Mouse (Mus musculus) brown adipose tissue, adult 24 weeks (tissue): ENCODE results near the gene Plxdc1. TPM values are rescaled to one million over a fixed set of nuclear protein-coding genes. Genes with fewer than 3 reads are reported as not detected.
"Not testable (repeated sequence)": the region's sequence is repeated elsewhere in the genome, so short reads cannot be mapped to it uniquely, and the experiment has no call there.

Experiments used
- H3K27ac ChIP-seq: fragments of 200-500 bp; replicated peaks from 2 replicates; pipeline ENCODE4 v1.5.1; 2012; ENCODE audit warnings: low read depth, mild to moderate bottlenecking, low read length
- H3K4me1 ChIP-seq: fragments of 200-500 bp; 2 replicates; pipeline ENCODE4 v1.6.1; 2012; ENCODE audit warnings: low read length, mixed read lengths; ENCODE audit not compliant: control insufficient read depth, insufficient read depth, insufficient read length
- H3K4me3 ChIP-seq: fragments of 200-500 bp; 2 replicates; pipeline ENCODE4 v1.5.1; 2012; ENCODE audit warnings: low read depth, mild to moderate bottlenecking, low read length, moderate library complexity; ENCODE audit not compliant: insufficient read depth
- polyA plus RNA-seq: library from polyadenylated mRNA; stranded (reverse); fragments of >200 nt; gene quantifications from 2 replicates; pipeline ENCODE4 v1.2.4, GENCODE M21; 2012; ENCODE audit not compliant: missing spikeins, insufficient read depth, insufficient read length

The Plxdc1 gene
- polyA plus RNA-seq, 1 experiment = 0.55 TPM

- H3K27ac ChIP-seq = no peak overlapping the region
- H3K4me3 ChIP-seq = no peak overlapping the region
- H3K4me1 ChIP-seq = no peaks in the 10 kb centered on the region
These were observed 27.0 kb downstream of the Plxdc1 start for GRCm38 (mm10) chr11:97959300-97959680.

DNA sequence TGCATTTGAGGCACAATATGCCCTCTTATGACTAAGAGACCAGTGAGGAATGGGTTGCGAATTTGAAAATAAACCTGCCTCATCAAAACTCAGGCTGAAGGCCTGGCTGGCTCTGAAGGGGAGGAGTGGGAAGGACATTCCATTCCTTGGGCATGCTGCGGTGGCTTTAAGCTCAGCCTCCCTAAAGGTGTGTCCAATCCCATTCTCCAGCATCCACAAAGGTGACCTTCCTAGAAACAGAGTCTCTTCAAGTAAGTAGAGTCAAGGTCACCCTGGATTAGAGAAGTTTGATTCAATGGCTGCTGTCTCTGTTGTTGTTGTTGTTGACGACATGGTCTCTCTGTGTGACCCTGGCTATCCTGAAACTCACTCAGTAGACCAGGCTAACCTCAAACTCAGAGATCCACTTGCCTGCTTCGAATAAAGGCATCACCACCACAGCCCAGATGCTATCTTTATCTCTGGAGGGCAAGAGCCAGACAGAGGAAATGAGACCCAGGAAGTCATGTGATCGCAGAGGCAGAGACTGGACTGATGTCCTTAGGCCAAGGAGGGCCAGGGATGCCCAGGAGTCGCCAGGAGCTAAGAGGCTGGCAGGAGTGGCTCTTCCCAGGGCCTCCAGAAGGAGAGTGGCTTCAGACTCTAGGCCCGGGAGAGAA lies 27.5 kb downstream of the Plxdc1 start:
- Histone ChIP-seq H3K4me1 (no peaks in the 10 kb centered on the region), H3K4me3 (no peak overlapping the region), H3K27ac (no peak overlapping the region)

GRCm38 (mm10) chr11:97956905-97957560 lies 29.2 kb downstream of the Plxdc1 start:
- no peaks in the 10 kb centered on the region for H3K4me1 ChIP-seq
- no peak overlapping the region for H3K27ac ChIP-seq
- H3K4me3 ChIP-seq = no peak overlapping the region

DNA sequence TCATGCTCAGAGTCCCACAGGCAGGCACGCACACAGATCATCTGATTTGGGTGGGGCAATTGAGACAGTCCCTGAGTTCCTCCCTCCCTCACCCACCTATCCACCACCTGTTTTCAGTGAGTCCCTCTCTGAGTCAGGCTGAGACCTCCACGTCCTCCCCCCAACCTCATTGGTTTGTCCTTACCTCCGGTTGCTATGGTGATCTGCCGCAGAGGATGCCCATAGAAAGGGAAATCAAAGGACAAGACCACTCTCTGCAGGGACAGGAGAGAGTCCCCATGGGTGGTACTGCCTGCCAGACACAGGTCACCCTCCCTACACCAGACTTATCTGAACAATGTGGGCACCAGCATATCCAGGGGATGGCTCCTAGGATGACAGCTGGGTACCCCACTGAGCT lies 30.3 kb downstream of the Plxdc1 start:
- no peak overlapping the region for H3K27ac ChIP-seq
- H3K4me3 ChIP-seq = no peak overlapping the region
- no peaks in the 10 kb centered on the region for H3K4me1 ChIP-seq

- no peaks in the 10 kb centered on the region for H3K4me1 ChIP-seq
- H3K4me3 ChIP-seq = no peak overlapping the region
- H3K27ac ChIP-seq = no peak overlapping the region
These were observed 30.9 kb downstream of the Plxdc1 start for GRCm38 (mm10) chr11:97955146-97955902.

DNA sequence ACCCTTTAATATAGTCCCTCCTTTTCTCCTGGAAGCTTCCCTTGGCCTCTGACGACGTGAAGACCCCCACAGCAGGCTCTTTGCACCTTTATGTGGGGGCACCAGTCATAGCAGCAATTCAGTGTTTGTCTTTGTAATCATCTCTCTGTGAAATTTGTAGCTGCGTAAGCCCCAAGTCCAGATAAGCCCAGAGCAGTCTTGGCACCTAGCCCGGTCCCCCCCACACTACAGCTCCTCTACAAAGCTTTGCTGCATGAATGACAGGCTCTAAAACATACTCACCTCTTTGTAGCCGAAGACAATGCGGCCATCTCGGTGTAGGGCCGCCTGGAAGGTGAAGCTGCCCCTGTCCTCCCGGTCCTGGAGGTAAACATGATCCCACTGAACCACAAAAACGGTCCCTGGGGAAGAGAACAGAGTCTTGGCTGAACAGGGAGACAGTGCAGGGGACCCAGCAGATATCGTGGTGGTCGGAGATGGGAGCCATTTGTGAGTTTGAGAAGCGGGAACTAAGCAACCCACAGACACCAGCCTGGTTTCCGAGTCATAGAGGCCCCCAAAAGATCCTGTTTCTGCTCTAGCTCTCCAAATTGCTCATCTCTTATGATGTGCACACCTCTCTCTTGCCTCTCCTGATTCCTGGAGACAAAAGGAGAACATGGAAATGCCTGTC lies 31.6 kb downstream of the Plxdc1 start:
- no peak overlapping the region for H3K27ac ChIP-seq
- H3K4me1 ChIP-seq = no peaks in the 10 kb centered on the region
- H3K4me3 ChIP-seq = no peak overlapping the region

GRCm38 (mm10) chr11:97953939-97954275 lies 32.3 kb downstream of the Plxdc1 start:
- Histone ChIP-seq H3K4me3 (no peak overlapping the region), H3K4me1 (no peaks in the 10 kb centered on the region), H3K27ac (no peak overlapping the region)

DNA sequence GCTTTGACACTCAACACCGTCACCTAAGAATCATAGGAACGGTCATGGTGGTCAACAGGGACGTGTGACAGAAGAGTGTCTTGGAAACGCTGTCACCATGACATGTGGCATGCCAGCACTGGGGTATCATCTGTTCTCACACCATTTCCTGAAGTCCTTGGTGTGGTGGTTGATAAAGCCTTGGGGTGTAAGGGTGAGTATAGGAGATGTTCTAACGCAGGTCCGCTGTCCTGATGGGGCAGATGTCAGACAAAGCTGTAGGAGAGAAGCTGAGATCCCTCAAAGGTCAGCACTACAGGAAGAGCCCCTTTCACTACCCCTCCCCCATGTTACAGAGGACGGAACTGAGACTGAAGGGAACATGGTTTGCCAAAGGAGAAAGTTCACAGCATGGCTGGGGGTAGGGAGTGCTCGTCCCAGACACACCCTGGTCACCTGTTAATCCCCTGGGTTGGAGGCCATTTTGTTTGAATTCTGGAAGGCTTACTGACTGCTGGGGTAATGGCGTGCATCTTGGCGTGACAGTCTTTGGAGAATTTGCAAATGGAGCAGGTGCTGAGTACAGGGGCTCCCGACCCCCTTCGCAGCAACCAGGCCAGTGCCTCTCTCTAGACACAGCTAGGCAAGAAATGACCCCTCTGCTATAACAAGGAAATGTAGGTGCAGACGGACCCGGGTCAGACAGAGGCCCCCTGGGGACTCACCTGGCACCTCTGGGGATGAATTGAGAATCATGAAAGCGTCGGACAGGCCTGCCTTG lies 32.9 kb downstream of the Plxdc1 start:
- Histone ChIP-seq H3K4me1 (no peaks in the 10 kb centered on the region), H3K4me3 (no peak overlapping the region), H3K27ac (no peak overlapping the region)

- Histone ChIP-seq H3K27ac (no peak overlapping the region), H3K4me3 (no peak overlapping the region), H3K4me1 (no peaks in the 10 kb centered on the region)
These were observed 33.8 kb downstream of the Plxdc1 start for GRCm38 (mm10) chr11:97952367-97953006.

GRCm38 (mm10) chr11:97949703-97950475 lies 36.4 kb downstream of the Plxdc1 start:
- H3K27ac ChIP-seq = no peak overlapping the region
- H3K4me3 ChIP-seq = no peak overlapping the region
- no peaks in the 10 kb centered on the region for H3K4me1 ChIP-seq

DNA sequence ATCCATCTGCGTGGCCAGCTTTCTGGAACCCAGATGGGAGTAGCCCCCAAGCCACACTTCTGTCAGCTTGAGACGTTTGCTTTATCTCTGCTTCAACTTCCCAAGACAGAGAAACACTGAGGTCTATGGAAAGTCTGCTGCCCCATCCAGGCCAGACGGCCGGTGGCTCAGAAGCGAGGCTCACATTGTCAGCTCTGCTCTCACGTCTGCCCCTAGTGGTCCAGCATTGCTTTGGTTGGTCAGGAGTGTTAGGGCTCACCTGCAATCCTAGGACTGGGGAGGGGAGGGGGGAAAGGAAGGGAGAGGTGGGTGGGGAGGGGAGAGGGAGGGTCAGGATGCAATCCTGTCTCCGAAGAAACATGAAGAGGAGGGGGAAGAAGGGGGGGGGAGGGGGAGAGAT lies 38.8 kb downstream of the Plxdc1 start:
- Histone ChIP-seq H3K4me1 (no peaks in the 10 kb centered on the region), H3K27ac (no peak overlapping the region)

GRCm38 (mm10) chr11:97945738-97946289 lies 40.4 kb downstream of the Plxdc1 start:
- H3K4me3 ChIP-seq, H3K4me1 ChIP-seq, H3K27ac ChIP-seq: not testable (repeated sequence)

More for the DNA sequence above, 38.8 kb downstream of the Plxdc1 start:
- no peak overlapping the region for H3K4me3 ChIP-seq

- Histone ChIP-seq H3K27ac (no peak overlapping the region), H3K4me1 (no peaks in the 10 kb centered on the region), H3K4me3 (no peak overlapping the region)
These were observed 41.2 kb downstream of the Plxdc1 start for GRCm38 (mm10) chr11:97945031-97945430.

DNA sequence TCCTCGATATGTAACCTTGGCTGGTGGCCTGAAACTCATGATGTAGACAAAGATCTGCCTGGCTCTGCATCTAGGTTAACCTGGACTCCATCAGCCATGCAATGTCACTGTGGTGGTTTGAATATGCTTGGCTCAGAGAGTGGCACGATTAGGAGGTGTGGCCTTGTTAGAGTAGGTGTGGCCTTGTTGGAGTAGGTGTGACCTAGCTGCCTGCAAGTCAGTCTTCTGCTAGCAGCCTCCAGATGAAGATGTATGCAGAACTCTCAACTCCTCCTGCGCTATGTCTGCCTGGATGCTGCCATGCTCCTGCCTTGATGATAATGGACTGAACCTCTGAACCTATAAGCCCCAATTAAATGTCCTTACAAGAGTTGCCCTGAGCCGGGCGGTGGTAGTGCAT lies 43.0 kb downstream of the Plxdc1 start:
- Histone ChIP-seq H3K4me3 (no peak overlapping the region), H3K27ac (no peak overlapping the region)

More for the DNA sequence above, 43.0 kb downstream of the Plxdc1 start:
- H3K4me1 ChIP-seq = no peaks in the 10 kb centered on the region
